Mouse (Mus musculus) retina, adult 2 months (tissue): ENCODE data around the gene Fgfr2.

Experiments
- DNase-seq: peaks from one replicate; pipeline ENCODE4 v3.0.0-alpha.2; 2012; ENCODE audit warnings: low read depth, low spot score

Gene Fgfr2

GRCm38 (mm10) chr7:130991174-130991789, 2131.9 kb downstream of the Fgfr2 start:
- DNase-seq, result no peak

GRCm38 (mm10) chr7:130989371-130989770, 2133.8 kb downstream of the Fgfr2 start:
- DNase-seq, result no peak

GRCm38 (mm10) chr7:130988146-130988545, 2135.0 kb downstream of the Fgfr2 start:
- no peak for DNase-seq

DNA sequence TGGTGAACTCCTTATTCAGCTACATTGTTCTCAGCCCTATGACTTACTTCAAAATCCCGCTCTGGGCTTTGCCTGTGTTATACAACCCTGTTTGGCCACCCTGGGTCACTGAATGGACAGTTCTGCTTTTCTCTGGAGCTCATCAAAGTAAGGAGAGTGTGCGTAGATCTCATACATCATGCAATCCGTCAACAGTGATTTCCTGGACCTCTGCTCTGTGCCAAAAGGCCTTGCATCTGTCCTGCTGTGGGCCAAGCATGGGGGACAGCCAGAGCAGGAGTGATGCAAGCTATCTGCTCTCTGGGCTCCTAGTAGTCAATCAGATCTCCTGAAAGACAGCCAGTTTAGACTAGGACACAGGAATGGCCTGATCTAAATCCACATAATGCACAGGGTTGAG, 2137.4 kb downstream of the Fgfr2 start:
- DNase-seq, result no peak

GRCm38 (mm10) chr7:130985193-130985592, 2138.0 kb downstream of the Fgfr2 start:
- no peak for DNase-seq

- no peak for DNase-seq
Measured at GRCm38 (mm10) chr7:130984294-130984693, 2138.9 kb downstream of the Fgfr2 start.

GRCm38 (mm10) chr7:130982881-130983280, 2140.3 kb downstream of the Fgfr2 start:
- no peak for DNase-seq

DNA sequence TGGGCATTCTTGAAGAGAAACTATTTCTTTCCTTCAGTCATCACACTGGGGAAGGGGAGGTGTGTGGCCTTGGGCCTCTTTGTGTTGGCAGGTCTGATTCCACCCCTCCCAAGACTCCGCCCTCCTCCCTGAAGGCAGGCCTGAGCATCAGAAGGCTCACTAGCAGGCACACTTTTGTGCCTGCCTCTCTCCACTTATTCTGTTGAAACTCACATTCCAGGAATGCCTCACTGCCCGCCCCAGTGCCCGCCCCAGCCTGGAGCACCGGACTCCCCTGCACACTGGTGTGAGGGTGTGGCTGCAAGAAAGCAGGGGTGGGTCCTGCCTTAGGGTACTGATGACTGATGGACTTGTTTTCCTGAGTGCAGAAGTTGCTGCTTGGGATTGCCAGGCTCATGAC, 2140.8 kb downstream of the Fgfr2 start:
- no peak for DNase-seq

- no peak for DNase-seq
Measured at GRCm38 (mm10) chr7:130980130-130980529, 2143.0 kb downstream of the Fgfr2 start.

DNA sequence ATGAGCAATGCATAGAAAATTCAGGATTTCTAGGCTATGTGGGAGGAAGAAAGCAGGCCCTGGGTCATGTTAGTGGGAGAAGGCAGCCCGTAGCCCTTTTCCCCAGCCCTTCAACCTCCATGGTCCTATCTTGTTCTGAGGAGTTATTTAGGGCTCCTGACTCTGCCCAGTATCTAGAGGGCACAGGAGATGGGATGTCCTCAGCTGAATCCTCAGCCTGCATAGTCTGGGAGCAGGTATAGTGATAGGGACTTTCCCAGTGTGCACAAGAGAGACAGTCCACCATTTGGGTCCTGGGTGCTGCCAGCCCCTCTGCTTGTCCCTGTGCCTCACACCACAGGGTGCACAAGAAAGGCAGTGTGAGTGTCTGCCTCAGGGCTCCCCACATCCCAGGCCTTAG, 2144.6 kb downstream of the Fgfr2 start:
- no peak for DNase-seq

- no peak for DNase-seq
Measured at GRCm38 (mm10) chr7:130977794-130978521, 2145.2 kb downstream of the Fgfr2 start.

DNA sequence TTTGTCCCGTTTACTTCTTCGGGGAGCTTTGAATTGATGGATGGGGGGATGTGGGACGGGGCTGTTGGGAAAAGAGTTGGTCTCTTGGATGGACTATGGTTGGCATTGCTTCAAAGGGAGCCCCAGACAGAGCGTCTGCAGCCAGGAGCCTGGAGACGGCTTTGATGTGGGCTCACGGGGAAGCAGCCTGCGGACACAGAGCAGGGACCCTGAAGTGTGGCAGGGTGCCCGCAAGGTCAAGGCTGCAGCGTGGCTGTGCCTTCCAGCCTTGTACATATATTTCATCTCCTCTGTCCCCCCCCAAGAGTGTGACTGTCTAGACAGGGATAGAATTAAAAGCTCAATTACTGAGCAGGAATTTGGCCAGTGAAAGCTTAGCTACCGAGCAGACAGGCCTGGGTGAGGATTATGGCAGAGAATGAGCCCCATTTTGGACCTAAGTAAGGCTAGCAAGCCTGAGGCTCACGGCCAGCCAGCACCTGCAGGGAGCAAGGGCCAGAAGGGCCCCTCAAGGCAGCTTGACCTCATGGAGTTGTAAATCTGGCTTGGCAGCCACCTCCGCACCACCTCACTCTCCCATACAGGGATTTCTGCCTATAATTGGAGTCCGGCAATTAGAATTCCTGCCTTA, 2146.7 kb downstream of the Fgfr2 start:
- DNase-seq, result no peak

- DNase-seq, result no peak
Measured at GRCm38 (mm10) chr7:130972767-130973166, 2150.4 kb downstream of the Fgfr2 start.

GRCm38 (mm10) chr7:130969507-130969906, 2153.6 kb downstream of the Fgfr2 start:
- no peak for DNase-seq

GRCm38 (mm10) chr7:130969076-130969475, 2154.1 kb downstream of the Fgfr2 start:
- no peak for DNase-seq

- DNase-seq, result no peak
Measured at GRCm38 (mm10) chr7:130968537-130968936, 2154.6 kb downstream of the Fgfr2 start.

GRCm38 (mm10) chr7:130967901-130968300, 2155.2 kb downstream of the Fgfr2 start:
- no peak for DNase-seq

DNA sequence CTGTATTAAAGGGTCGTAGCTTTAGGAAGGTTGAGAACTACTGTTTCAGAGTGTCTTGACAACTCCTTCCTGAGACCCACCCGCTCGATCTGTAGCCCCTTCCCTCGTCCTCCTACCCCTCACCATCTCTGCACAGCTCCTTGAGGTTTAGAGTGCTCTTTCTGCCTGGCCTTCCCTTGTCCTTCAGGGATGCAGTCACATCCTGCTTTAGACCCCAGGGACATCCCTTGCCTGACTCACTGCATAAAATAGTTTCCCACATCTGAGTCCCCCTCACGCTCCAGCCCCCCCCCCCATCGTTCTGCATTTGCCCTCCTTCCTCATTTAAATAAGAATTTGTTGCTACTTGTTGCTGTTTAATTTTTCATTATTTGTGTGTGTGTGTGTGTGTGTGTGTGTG, 2156.3 kb downstream of the Fgfr2 start:
- no peak for DNase-seq

DNA sequence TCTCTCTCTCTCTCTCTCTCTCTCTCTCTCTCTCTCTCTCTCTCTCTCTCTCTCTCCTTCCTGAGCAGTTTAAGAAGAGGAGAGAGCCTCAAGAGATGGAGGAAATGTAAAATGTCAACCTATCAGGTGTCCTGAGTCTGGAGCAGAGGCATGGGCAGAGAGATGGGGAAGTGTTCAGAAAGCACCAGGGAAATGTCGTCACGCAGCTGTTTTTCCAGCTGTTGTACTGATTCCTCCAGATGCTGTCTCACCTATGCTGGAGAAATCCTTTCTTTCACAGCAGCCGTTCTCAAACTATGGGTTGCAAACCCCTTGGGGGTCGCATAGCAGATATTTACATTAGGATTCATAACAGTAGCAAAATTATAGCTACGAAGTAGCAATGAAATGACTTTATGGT, 2156.7 kb downstream of the Fgfr2 start:
- DNase-seq, result no peak

- DNase-seq, result no peak
Measured at GRCm38 (mm10) chr7:130965909-130966365, 2157.2 kb downstream of the Fgfr2 start.

DNA sequence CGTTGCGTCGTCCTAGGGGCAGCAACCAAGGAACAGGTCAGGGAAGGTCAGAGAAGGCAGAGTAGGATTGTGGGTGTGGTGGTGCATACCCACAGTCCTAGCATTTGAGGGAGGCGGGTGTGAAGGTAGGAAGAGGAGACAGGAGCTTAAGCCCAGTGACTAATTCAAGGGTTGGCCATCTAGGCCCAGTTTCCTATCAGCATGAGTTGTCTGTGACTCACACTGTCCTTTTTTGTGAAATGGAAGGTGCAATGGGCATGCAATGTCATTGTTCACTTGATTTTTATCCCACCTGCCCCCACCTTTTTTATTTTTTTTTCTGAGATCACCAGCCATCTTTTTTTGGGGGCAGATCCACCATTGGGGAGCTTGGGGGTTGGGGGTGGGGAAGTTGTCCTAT, 2157.8 kb downstream of the Fgfr2 start:
- no peak for DNase-seq

DNA sequence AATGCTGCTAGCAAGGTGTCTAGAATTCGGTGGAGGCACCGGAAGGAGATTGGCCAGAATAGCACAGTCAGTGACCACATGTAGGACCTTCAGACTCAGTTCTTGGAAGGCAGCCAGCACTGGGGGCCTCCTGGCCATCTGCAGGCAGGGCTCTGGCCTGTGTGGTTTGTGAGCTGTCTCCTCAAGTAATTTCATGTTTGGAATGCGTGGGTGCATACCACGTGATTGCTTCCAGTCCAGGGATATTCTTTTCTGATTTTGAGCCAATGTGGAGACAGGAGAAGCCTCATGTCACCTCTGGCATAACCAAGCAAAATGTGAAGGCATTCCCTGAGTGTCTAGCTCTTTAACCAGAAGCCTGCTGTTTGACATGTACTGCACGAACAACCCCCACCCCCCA, 2158.5 kb downstream of the Fgfr2 start:
- no peak for DNase-seq

DNA sequence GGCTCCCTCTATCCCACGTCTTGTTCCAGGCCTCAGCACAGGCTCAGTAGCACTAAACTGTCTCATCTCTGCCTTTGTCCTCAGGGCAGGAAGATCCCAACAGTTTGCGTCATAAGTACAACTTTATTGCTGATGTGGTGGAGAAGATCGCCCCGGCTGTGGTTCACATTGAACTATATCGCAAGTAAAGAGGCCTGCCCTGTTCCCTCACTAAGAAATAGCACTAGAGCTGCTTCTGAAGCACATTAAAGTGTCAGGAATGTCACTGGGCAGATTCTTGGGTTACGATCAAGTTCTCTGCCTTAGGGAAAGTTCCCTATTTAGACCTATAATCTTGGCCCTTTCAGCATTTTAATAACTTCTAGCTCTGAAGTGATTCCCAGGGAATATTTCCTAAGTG, 2161.7 kb downstream of the Fgfr2 start:
- no peak for DNase-seq
